In genomic region chr6:148578281-148578680, GRCm38 (mm10) we compare ENCODE assay signal across 23 mouse cellular contexts.
DNase-seq lines count a peak whose midpoint lies in the region; ATAC-seq and TF ChIP-seq lines count a peak whose summit lies in the region.
"Had no signal": no experiment of that assay in that cellular context is flagged by ENCODE, and none has a peak within 500 bp of the region (broad histone marks: within the 10 kb centered on the region; RNA-seq: fewer than 3 reads in every experiment).

No protein-coding gene starts in this region.

- no peak overlapping the region for H3K4me3 ChIP-seq in hindbrain, embryonic 14.5 days (replicated peaks; ENCODE audit: low read length)
- H3K4me3 ChIP-seq in hindbrain, embryonic 13.5 days = no peak overlapping the region
- H3K4me3 ChIP-seq in lung, embryonic 15.5 days = no peak overlapping the region
- no peak overlapping the region for H3K4me3 ChIP-seq in stomach, embryonic 14.5 days (ENCODE audit: low read depth, low read length)
- H3K4me3 ChIP-seq in stomach, postnatal 0 days (ENCODE audit: low read depth, low read length) = no peak overlapping the region
- H3K4me3 ChIP-seq: heart, embryonic 13.5 days; layer of hippocampus, adult 2 months; limb, embryonic 13.5 days; midbrain, embryonic 13.5 days had no signal

- DNase-seq in hindbrain, embryonic 14.5 days (ENCODE audit: low spot score) = peak; percentile 26
- no peak for DNase-seq in lung, adult 18-20 months
- DNase-seq in stomach, postnatal 0 days (ENCODE audit: low spot score) = no peak
- DNase-seq in layer of hippocampus, adult 9-11 months = no peak
- DNase-seq: adrenal gland, postnatal 25 days; B cell, adult 2 months; cerebellum, adult 18-20 months; heart, postnatal 10 days; kidney, adult 18-20 months; kidney, postnatal 36 days; right cerebral cortex, adult 18-20 months; spleen, adult 18-20 months; thymus, postnatal 4 days had no signal

- no peak overlapping the region for H3K27ac ChIP-seq in hindbrain, embryonic 14.5 days
- no peak overlapping the region; the same call in 1 of the 2 replicates for H3K27ac ChIP-seq in hindbrain, embryonic 13.5 days
- H3K27ac ChIP-seq in lung, embryonic 15.5 days = peak overlapping the region; percentile 52
- H3K27ac ChIP-seq in stomach, embryonic 14.5 days (ENCODE audit: low read length) = peak overlapping the region; percentile 3; the same call in 1 of the 2 replicates
- no peak overlapping the region for H3K27ac ChIP-seq in stomach, postnatal 0 days (replicated peaks)
- H3K27ac ChIP-seq: heart, embryonic 13.5 days; layer of hippocampus, adult 2 months; limb, embryonic 13.5 days; macrophage; midbrain, embryonic 13.5 days had no signal

- no peaks in the 10 kb centered on the region for H3K9me3 ChIP-seq in hindbrain, embryonic 14.5 days (ENCODE audit: control insufficient read depth, low read length)
- H3K9me3 ChIP-seq in hindbrain, embryonic 13.5 days = no peaks in the 10 kb centered on the region
- H3K9me3 ChIP-seq in lung, embryonic 15.5 days = no peaks in the 10 kb centered on the region
- H3K9me3 ChIP-seq in stomach, embryonic 14.5 days (ENCODE audit: control insufficient read depth, low read depth, low read length) = no peaks in the 10 kb centered on the region
- no peaks in the 10 kb centered on the region for H3K9me3 ChIP-seq in stomach, postnatal 0 days (ENCODE audit: control insufficient read depth, low read length)
- H3K9me3 ChIP-seq: heart, embryonic 13.5 days; limb, embryonic 13.5 days; midbrain, embryonic 13.5 days had no signal

- TF ChIP-seq CTCF in stomach, postnatal 0 days (IDR thresholded peaks at IDR 0.05; ENCODE audit: low read depth) = no peak

- whole genome bisulfite sequencing in hindbrain, embryonic 14.5 days = 64% methylated on average over 3 of the region's 3 CpGs
- 70% methylated on average over 3 of the region's 3 CpGs for WGBS in hindbrain, embryonic 13.5 days
- 40% methylated on average over 3 of the region's 3 CpGs for WGBS in lung, embryonic 15.5 days
- WGBS in stomach, embryonic 14.5 days = 49% methylated on average over 3 of the region's 3 CpGs
- 47% methylated on average over 3 of the region's 3 CpGs for WGBS in stomach, postnatal 0 days

- H3K4me1 ChIP-seq in hindbrain, embryonic 14.5 days (replicated peaks; ENCODE audit: control insufficient read depth, insufficient read depth, low read length) = no peaks in the 10 kb centered on the region
- peaks cover 9% of the 10 kb centered on the region for H3K4me1 ChIP-seq in hindbrain, embryonic 13.5 days (replicated peaks)
- peaks cover 10% of the 10 kb centered on the region; the same call in 1 of the 2 replicates for H3K4me1 ChIP-seq in lung, embryonic 15.5 days
- H3K4me1 ChIP-seq in stomach, embryonic 14.5 days (ENCODE audit: control insufficient read depth, insufficient read depth, low read length) = no peaks in the 10 kb centered on the region
- H3K4me1 ChIP-seq in stomach, postnatal 0 days (replicated peaks; ENCODE audit: control insufficient read depth, insufficient read depth) = no peaks in the 10 kb centered on the region
- H3K4me1 ChIP-seq: heart, embryonic 13.5 days; limb, embryonic 13.5 days had no signal

- no peak overlapping the region for H3K4me2 ChIP-seq in hindbrain, embryonic 14.5 days (replicated peaks)
- H3K4me2 ChIP-seq in hindbrain, embryonic 13.5 days = no peak overlapping the region
- H3K4me2 ChIP-seq in lung, embryonic 15.5 days = no peak overlapping the region; the same call in 1 of the 2 replicates
- no peak overlapping the region for H3K4me2 ChIP-seq in stomach, embryonic 14.5 days (replicated peaks; ENCODE audit: low read depth, low read length)
- no peak overlapping the region for H3K4me2 ChIP-seq in stomach, postnatal 0 days (replicated peaks; ENCODE audit: low read depth)
- H3K4me2 ChIP-seq: heart, embryonic 13.5 days; limb, embryonic 13.5 days; liver, embryonic 11.5 days; midbrain, embryonic 13.5 days had no signal

- no peaks in the 10 kb centered on the region for H3K36me3 ChIP-seq in hindbrain, embryonic 14.5 days (replicated peaks; ENCODE audit: control insufficient read depth, insufficient read depth)
- H3K36me3 ChIP-seq in hindbrain, embryonic 13.5 days = no peaks in the 10 kb centered on the region
- H3K36me3 ChIP-seq in lung, embryonic 15.5 days = no peaks in the 10 kb centered on the region
- H3K36me3 ChIP-seq in stomach, embryonic 14.5 days (ENCODE audit: control insufficient read depth, insufficient read depth, low read length) = no peaks in the 10 kb centered on the region
- no peaks in the 10 kb centered on the region for H3K36me3 ChIP-seq in stomach, postnatal 0 days (ENCODE audit: control insufficient read depth, insufficient read depth, low read length)
- H3K36me3 ChIP-seq: heart, embryonic 13.5 days; limb, embryonic 13.5 days; midbrain, embryonic 13.5 days had no signal

- no peaks in the 10 kb centered on the region for H3K27me3 ChIP-seq in hindbrain, embryonic 14.5 days (ENCODE audit: control insufficient read depth, insufficient read depth, low read length)
- H3K27me3 ChIP-seq in hindbrain, embryonic 13.5 days = no peaks in the 10 kb centered on the region
- no peaks in the 10 kb centered on the region for H3K27me3 ChIP-seq in lung, embryonic 15.5 days
- H3K27me3 ChIP-seq in stomach, embryonic 14.5 days (ENCODE audit: control insufficient read depth, insufficient read depth, low read length) = no peaks in the 10 kb centered on the region
- no peaks in the 10 kb centered on the region for H3K27me3 ChIP-seq in stomach, postnatal 0 days (ENCODE audit: control insufficient read depth, insufficient read depth, low read length)
- H3K27me3 ChIP-seq: heart, embryonic 13.5 days; limb, embryonic 13.5 days; midbrain, embryonic 13.5 days had no signal

- TF ChIP-seq EP300 in stomach, postnatal 0 days (optimal IDR thresholded peaks at IDR 0.05) = no peak

- ATAC-seq in hindbrain, embryonic 14.5 days (ENCODE audit: low FRiP score) = no peak
- no peak for ATAC-seq in hindbrain, embryonic 13.5 days (ENCODE audit: low FRiP score)
- ATAC-seq in lung, embryonic 15.5 days (ENCODE audit: borderline replicate concordance, extremely low read depth, low FRiP score, low TSS enrichment) = peak; percentile 49; the same call in 1 of the 2 replicates
- ATAC-seq in stomach, embryonic 14.5 days (ENCODE audit: insufficient number of reproducible peaks, insufficient read depth, low FRiP score, low read depth) = no peak
- ATAC-seq in stomach, postnatal 0 days (ENCODE audit: low FRiP score, low TSS enrichment) = no peak
- ATAC-seq: hindbrain, embryonic 16.5 days; midbrain, embryonic 13.5 days had no signal

- H3K9ac ChIP-seq in hindbrain, embryonic 14.5 days = no peak overlapping the region
- H3K9ac ChIP-seq in hindbrain, embryonic 13.5 days = no peak overlapping the region
- H3K9ac ChIP-seq in lung, embryonic 15.5 days = no peak overlapping the region
- H3K9ac ChIP-seq in stomach, embryonic 14.5 days (replicated peaks; ENCODE audit: low read depth, low read length) = no peak overlapping the region
- no peak overlapping the region for H3K9ac ChIP-seq in stomach, postnatal 0 days (ENCODE audit: low read length)
- H3K9ac ChIP-seq: heart, embryonic 13.5 days; limb, embryonic 13.5 days; midbrain, embryonic 13.5 days had no signal

Comparison
In these comparisons a context has a peak if more than half of its experiments do, and no peak if none do; other contexts are left out.
1. H3K27ac ChIP-seq: peak in lung, embryonic 15.5 days (single experiment) and stomach, embryonic 14.5 days (single experiment); none in hindbrain, embryonic 14.5 days (single experiment), hindbrain, embryonic 13.5 days (single experiment) and stomach, postnatal 0 days (single experiment).